Mouse (Mus musculus): Measurements from ENCODE around the gene Plce1. TPM values are rescaled to one million over a fixed set of nuclear protein-coding genes. Genes with fewer than 3 reads are reported as not detected.

The Plce1 gene
- polyA plus RNA-seq, 1 experiment from 2014 or later, result 2.0 TPM

- WGBS, result 91% methylated on average over 4 of the region's 4 CpGs
- no peak overlapping the region for H3K4me2 ChIP-seq (replicated peaks; ENCODE audit: low read depth, low read length)
- no peak overlapping the region for H3K9ac ChIP-seq (replicated peaks; ENCODE audit: low read depth)
- H3K9me3 ChIP-seq (ENCODE audit: low read length), result no peaks in the 10 kb centered on the region
- H3K4me3 ChIP-seq (ENCODE audit: low read depth, low read length), result no peak overlapping the region
- H3K27me3 ChIP-seq (replicated peaks; ENCODE audit: insufficient read depth, low read length), result no peaks in the 10 kb centered on the region
- H3K36me3 ChIP-seq (ENCODE audit: insufficient read depth, low read length), result no peaks in the 10 kb centered on the region
- DNase-seq (ENCODE audit: low spot score) (no peak), ATAC-seq (no peak)
- no peak for TF ChIP-seq EP300 (IDR thresholded peaks at IDR 0.05)
- no peak for TF ChIP-seq CTCF (IDR thresholded peaks at IDR 0.05)
- H3K27ac ChIP-seq (ENCODE audit: low read length), result no peak overlapping the region
- H3K4me1 ChIP-seq (ENCODE audit: insufficient read depth, low read depth, low read length), result no peaks in the 10 kb centered on the region
Measured at GRCm38 (mm10) chr19:38688741-38689507, 208.0 kb downstream of the Plce1 start.

- DNase-seq (ENCODE audit: low spot score), result no peak
- no peak overlapping the region for H3K9ac ChIP-seq (replicated peaks; ENCODE audit: low read depth)
- WGBS, result 65% methylated on average over 2 of the region's 2 CpGs
- H3K27ac ChIP-seq (ENCODE audit: low read length), result no peak overlapping the region
- no peaks in the 10 kb centered on the region for H3K27me3 ChIP-seq (replicated peaks; ENCODE audit: insufficient read depth, low read length)
- TF ChIP-seq EP300 (IDR thresholded peaks at IDR 0.05), result no peak
- no peak for TF ChIP-seq CTCF (IDR thresholded peaks at IDR 0.05)
- H3K4me3 ChIP-seq (ENCODE audit: low read depth, low read length), result no peak overlapping the region
- H3K4me2 ChIP-seq (replicated peaks; ENCODE audit: low read depth, low read length), result no peak overlapping the region
- no peaks in the 10 kb centered on the region for H3K4me1 ChIP-seq (ENCODE audit: insufficient read depth, low read depth, low read length)
- ATAC-seq, result no peak
- H3K36me3 ChIP-seq (ENCODE audit: insufficient read depth, low read length), result no peaks in the 10 kb centered on the region
- H3K9me3 ChIP-seq (ENCODE audit: low read length), result no peaks in the 10 kb centered on the region
Measured at GRCm38 (mm10) chr19:38690276-38690675, 209.4 kb downstream of the Plce1 start.

DNA sequence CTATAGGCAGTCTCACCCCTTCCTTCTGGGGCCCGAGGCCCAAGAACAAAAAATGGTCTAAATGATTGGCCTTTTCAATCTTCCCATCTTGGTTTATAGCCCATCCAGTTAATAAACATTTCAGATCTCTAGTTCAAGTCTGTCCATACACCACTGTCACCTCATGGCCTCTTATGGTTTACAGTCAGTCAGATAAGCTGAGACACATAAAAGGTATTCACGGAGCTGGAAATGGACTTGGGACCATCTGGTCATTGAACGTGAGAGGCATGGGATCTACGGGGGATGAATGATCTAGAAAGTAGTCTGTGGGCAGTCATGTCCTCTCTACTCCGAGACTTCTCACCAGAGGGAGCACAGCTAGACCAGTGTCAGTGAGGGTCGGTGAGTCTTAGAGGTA lies 210.6 kb downstream of the Plce1 start:
- no peak overlapping the region for H3K4me2 ChIP-seq (replicated peaks; ENCODE audit: low read depth, low read length)
- H3K27me3 ChIP-seq (replicated peaks; ENCODE audit: insufficient read depth, low read length), result no peaks in the 10 kb centered on the region
- no peaks in the 10 kb centered on the region for H3K4me1 ChIP-seq (ENCODE audit: insufficient read depth, low read depth, low read length)
- WGBS, result 87% methylated on average over 6 of the region's 6 CpGs
- TF ChIP-seq EP300 (IDR thresholded peaks at IDR 0.05), result no peak
- no peak for TF ChIP-seq CTCF (IDR thresholded peaks at IDR 0.05)
- no peak overlapping the region for H3K4me3 ChIP-seq (ENCODE audit: low read depth, low read length)
- ATAC-seq (no peak), DNase-seq (ENCODE audit: low spot score) (no peak)
- H3K36me3 ChIP-seq (ENCODE audit: insufficient read depth, low read length), result no peaks in the 10 kb centered on the region
- H3K9me3 ChIP-seq (ENCODE audit: low read length), result no peaks in the 10 kb centered on the region
- H3K9ac ChIP-seq (replicated peaks; ENCODE audit: low read depth), result no peak overlapping the region
- no peak overlapping the region for H3K27ac ChIP-seq (ENCODE audit: low read length)

GRCm38 (mm10) chr19:38693331-38693730 lies 212.4 kb downstream of the Plce1 start:
- no peak overlapping the region for H3K27ac ChIP-seq (ENCODE audit: low read length)
- H3K4me2 ChIP-seq (replicated peaks; ENCODE audit: low read depth, low read length), result no peak overlapping the region
- H3K36me3 ChIP-seq (ENCODE audit: insufficient read depth, low read length), result no peaks in the 10 kb centered on the region
- H3K4me1 ChIP-seq (ENCODE audit: insufficient read depth, low read depth, low read length), result no peaks in the 10 kb centered on the region
- H3K4me3 ChIP-seq (ENCODE audit: low read depth, low read length), result no peak overlapping the region
- no peaks in the 10 kb centered on the region for H3K9me3 ChIP-seq (ENCODE audit: low read length)
- no peaks in the 10 kb centered on the region for H3K27me3 ChIP-seq (replicated peaks; ENCODE audit: insufficient read depth, low read length)
- TF ChIP-seq CTCF (IDR thresholded peaks at IDR 0.05) (no peak), EP300 (IDR thresholded peaks at IDR 0.05) (no peak)
- DNase-seq (ENCODE audit: low spot score), result no peak
- no peak overlapping the region for H3K9ac ChIP-seq (replicated peaks; ENCODE audit: low read depth)
- 28% methylated on average over 2 of the region's 2 CpGs for WGBS
- no peak for ATAC-seq

- no peak overlapping the region for H3K9ac ChIP-seq (replicated peaks; ENCODE audit: low read depth)
Measured at GRCm38 (mm10) chr19:38693769-38694168, 212.9 kb downstream of the Plce1 start.

GRCm38 (mm10) chr19:38701776-38702175 lies 220.9 kb downstream of the Plce1 start:
- WGBS, result 86% methylated on average over 8 of the region's 8 CpGs
- no peak for DNase-seq (ENCODE audit: low spot score)

More at GRCm38 (mm10) chr19:38693769-38694168, 212.9 kb downstream of the Plce1 start:
- no peaks in the 10 kb centered on the region for H3K27me3 ChIP-seq (replicated peaks; ENCODE audit: insufficient read depth, low read length)
- no peak overlapping the region for H3K27ac ChIP-seq (ENCODE audit: low read length)
- 81% methylated on average over 4 of the region's 4 CpGs for WGBS
- TF ChIP-seq CTCF (IDR thresholded peaks at IDR 0.05), result no peak
- no peak for TF ChIP-seq EP300 (IDR thresholded peaks at IDR 0.05)
- no peak overlapping the region for H3K4me3 ChIP-seq (ENCODE audit: low read depth, low read length)
- H3K4me1 ChIP-seq (ENCODE audit: insufficient read depth, low read depth, low read length), result no peaks in the 10 kb centered on the region
- no peak overlapping the region for H3K4me2 ChIP-seq (replicated peaks; ENCODE audit: low read depth, low read length)
- H3K9me3 ChIP-seq (ENCODE audit: low read length), result no peaks in the 10 kb centered on the region
- H3K36me3 ChIP-seq (ENCODE audit: insufficient read depth, low read length), result no peaks in the 10 kb centered on the region
- ATAC-seq (no peak), DNase-seq (ENCODE audit: low spot score) (no peak)

More at GRCm38 (mm10) chr19:38701776-38702175, 220.9 kb downstream of the Plce1 start:
- H3K27me3 ChIP-seq (replicated peaks; ENCODE audit: insufficient read depth, low read length), result no peaks in the 10 kb centered on the region
- H3K4me2 ChIP-seq (replicated peaks; ENCODE audit: low read depth, low read length), result no peak overlapping the region
- no peak overlapping the region for H3K9ac ChIP-seq (replicated peaks; ENCODE audit: low read depth)
- no peaks in the 10 kb centered on the region for H3K9me3 ChIP-seq (ENCODE audit: low read length)
- no peak overlapping the region for H3K4me3 ChIP-seq (ENCODE audit: low read depth, low read length)
- H3K27ac ChIP-seq (ENCODE audit: low read length), result no peak overlapping the region
- TF ChIP-seq EP300 (IDR thresholded peaks at IDR 0.05), result no peak
- TF ChIP-seq CTCF (IDR thresholded peaks at IDR 0.05), result no peak
- ATAC-seq, result no peak
- no peaks in the 10 kb centered on the region for H3K4me1 ChIP-seq (ENCODE audit: insufficient read depth, low read depth, low read length)
- no peaks in the 10 kb centered on the region for H3K36me3 ChIP-seq (ENCODE audit: insufficient read depth, low read length)

Measured in lung, postnatal 0 days (tissue).